Mouse (Mus musculus) heart, postnatal 0 days (tissue): ENCODE measurements around the gene Vps33b.

Source experiments
- CTCF ChIP-seq: IDR thresholded peaks from 2 replicates; pipeline ENCODE4 v1.5.1; 2016; ENCODE audit warnings: antibody characterized with exemption, control low read depth, low read depth
- EP300 ChIP-seq: IDR thresholded peaks from 2 replicates; pipeline ENCODE4 v1.6.1; 2016; ENCODE audit warnings: antibody characterized with exemption, low read depth

- TF ChIP-seq CTCF (no peak), EP300 (no peak)
These were observed 11.7 kb upstream of the Vps33b start for GRCm38 (mm10) chr7:80257706-80258105.
